ENCODE assay signal across 8 mouse cellular contexts in the genomic region with DNA sequence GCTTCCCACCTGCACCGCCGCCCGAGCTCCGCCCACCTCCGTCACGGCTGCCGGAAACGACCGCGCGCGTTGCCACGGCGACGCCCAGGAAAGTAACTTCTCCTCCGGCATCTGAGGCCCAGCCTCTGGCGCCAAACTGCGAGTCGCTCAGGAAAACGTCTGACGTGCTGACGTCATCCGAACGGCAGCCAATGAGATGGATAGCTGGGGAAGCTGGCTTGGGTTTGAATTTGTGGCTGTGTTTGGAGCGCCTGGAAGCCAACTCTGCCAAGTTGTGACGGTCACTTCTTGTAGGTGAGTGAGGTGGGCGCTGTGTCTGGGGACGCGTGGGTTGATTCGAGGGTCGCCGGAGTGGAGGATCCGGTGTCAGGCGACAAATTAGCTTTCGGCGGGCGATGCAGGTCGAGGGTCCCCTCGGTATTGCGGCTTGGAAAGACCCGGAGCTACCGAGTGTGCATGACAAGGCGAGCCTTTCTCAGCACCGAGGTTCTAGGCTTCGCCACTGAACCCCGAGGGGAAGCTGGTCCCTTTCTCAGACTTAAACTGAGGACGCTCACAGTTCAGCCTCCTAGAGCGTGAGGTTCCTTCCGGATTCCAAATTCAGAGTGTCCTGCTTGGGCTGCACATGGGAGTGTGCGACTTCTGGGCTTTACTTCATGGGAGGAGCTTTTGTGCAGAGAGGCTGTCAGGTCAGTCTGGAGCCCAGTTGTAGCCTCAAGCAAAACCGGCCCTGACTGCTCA. TPM values are rescaled to one million over a fixed set of nuclear protein-coding genes. Genes with fewer than 3 reads are reported as not detected.
DNase-seq lines count a peak whose midpoint lies in the region; ATAC-seq and TF ChIP-seq lines count a peak whose summit lies in the region.

A gene (plus strand): TSS at position 139 of the 741 bp plus-strand sequence.
A gene (minus strand): TSS at position 149 of the 741 bp plus-strand sequence.

- H3K27ac ChIP-seq in heart, embryonic 11.5 days (ENCODE audit: low read depth, low read length) = peak within 1 kb of the TSS; percentile 77; the same call in 1 of the 2 replicates
- peak within 1 kb of the TSS; percentile 87 for H3K27ac ChIP-seq in kidney, embryonic 16.5 days (ENCODE audit: low read length)
- H3K27ac ChIP-seq in liver, adult 2 months (replicated peaks; ENCODE audit: insufficient read depth, low read depth, low read length) = no peak within 1 kb of the TSS

- under 1% methylated on average over 51 of the region's 51 CpGs for WGBS in heart, embryonic 11.5 days (ENCODE audit: insufficient replicate concordance)
- WGBS in kidney, embryonic 16.5 days = under 1% methylated on average over 51 of the region's 51 CpGs
- WGBS in liver, adult 2 months = under 1% methylated on average over 51 of the region's 51 CpGs

- peak within 1 kb of the TSS; percentile 85 for H3K9ac ChIP-seq in heart, embryonic 11.5 days (ENCODE audit: low read depth, low read length)
- H3K9ac ChIP-seq in kidney, embryonic 16.5 days (replicated peaks; ENCODE audit: low read length) = peak within 1 kb of the TSS; percentile 79
- H3K9ac ChIP-seq in liver, adult 2 months (ENCODE audit: low read depth, low read length) = peak within 1 kb of the TSS; percentile 69

- H3K79me2 ChIP-seq in C2C12 (ENCODE audit: control insufficient read depth, insufficient read depth) (peaks cover 51% of the 10 kb centered on the region), myocyte (ENCODE audit: control insufficient read depth, insufficient read depth) (peaks cover 47% of the 10 kb centered on the region)
- no peaks in the 10 kb centered on the region; the same call in 1 of the 2 replicates for H3K79me2 ChIP-seq in liver, adult 2 months (ENCODE audit: control insufficient read depth, insufficient read depth, low read length)

- H3K36me3 ChIP-seq in C2C12 (ENCODE audit: control insufficient read depth, insufficient read depth) = no peaks in the 10 kb centered on the region
- peaks cover 24% of the 10 kb centered on the region for H3K36me3 ChIP-seq in erythroblast, embryonic 14.5 days (ENCODE audit: control insufficient read depth)
- no peaks in the 10 kb centered on the region for H3K36me3 ChIP-seq in heart, embryonic 11.5 days (ENCODE audit: control insufficient read depth, insufficient read depth, low read length)
- H3K36me3 ChIP-seq in kidney, embryonic 16.5 days (ENCODE audit: insufficient read depth, low read length) = no peaks in the 10 kb centered on the region
- no peaks in the 10 kb centered on the region for H3K36me3 ChIP-seq in liver, adult 2 months (ENCODE audit: control insufficient read depth, insufficient read depth, low read length)
- no peaks in the 10 kb centered on the region for H3K36me3 ChIP-seq in myocyte (ENCODE audit: control insufficient read depth, insufficient read depth)
- no peaks in the 10 kb centered on the region for H3K36me3 ChIP-seq in splenic B cell, adult 2 months (ENCODE audit: control insufficient read depth, insufficient read depth, low read length, poor library complexity, severe bottlenecking)

- DNase-seq in brain, embryonic 14.5 days (ENCODE audit: low read depth) = peak; percentile 99
- DNase-seq in liver, adult 2 months (ENCODE audit: extremely low read depth, low read depth, low spot score) = peak; percentile 93
- peak; percentile 97 for DNase-seq in splenic B cell, adult 2 months (ENCODE audit: low read depth, low spot score)

- H3K79me3 ChIP-seq in C2C12 (ENCODE audit: low read depth) = peaks cover 41% of the 10 kb centered on the region

- peak within 1 kb of the TSS; percentile 76 for H3ac ChIP-seq in C2C12 (ENCODE audit: control insufficient read depth, insufficient read length, low read depth)
- peak within 1 kb of the TSS; percentile 91 for H3ac ChIP-seq in myocyte (ENCODE audit: control insufficient read depth, insufficient read length)

- H3K27me3 ChIP-seq in C2C12 (ENCODE audit: control insufficient read depth, insufficient read depth, insufficient read length) (no peaks in the 10 kb centered on the region), myocyte (ENCODE audit: control insufficient read depth, insufficient read depth, insufficient read length) (no peaks in the 10 kb centered on the region)
- H3K27me3 ChIP-seq in erythroblast, embryonic 14.5 days (ENCODE audit: control insufficient read depth) = no peaks in the 10 kb centered on the region
- H3K27me3 ChIP-seq in heart, embryonic 11.5 days (ENCODE audit: control insufficient read depth, insufficient read depth, low read length) = no peaks in the 10 kb centered on the region
- no peaks in the 10 kb centered on the region for H3K27me3 ChIP-seq in kidney, embryonic 16.5 days (ENCODE audit: insufficient read depth, low read length)
- H3K27me3 ChIP-seq in liver, adult 2 months (ENCODE audit: control insufficient read depth, insufficient read depth, low read length) = no peaks in the 10 kb centered on the region
- no peaks in the 10 kb centered on the region for H3K27me3 ChIP-seq in splenic B cell, adult 2 months (ENCODE audit: control insufficient read depth, insufficient read depth, low read length, poor library complexity, severe bottlenecking)

- peak within 1 kb of the TSS; percentile 76 for H3K4me2 ChIP-seq in heart, embryonic 11.5 days
- peak within 1 kb of the TSS; percentile 75 for H3K4me2 ChIP-seq in kidney, embryonic 16.5 days (replicated peaks; ENCODE audit: low read depth, low read length)
- H3K4me2 ChIP-seq in myocyte (ENCODE audit: low read depth) = peak within 1 kb of the TSS; percentile 91

- peak; percentile 47; the same call in 1 of the 2 replicates for TF ChIP-seq POLR2A in brain, embryonic 14.5 days (IDR thresholded peaks at IDR 0.05; ENCODE audit: borderline replicate concordance, extremely low read depth, insufficient read depth, insufficient read length, poor library complexity, severe bottlenecking)
- TF ChIP-seq POLR2A in liver, adult 2 months (IDR thresholded peaks at IDR 0.05; ENCODE audit: extremely low read depth, insufficient read depth, low read length) = no peak
- peak; percentile 57 for TF ChIP-seq POLR2A in myocyte (IDR thresholded peaks at IDR 0.05; ENCODE audit: insufficient read length, low read depth)

- H3K4me3 ChIP-seq in C2C12 (ENCODE audit: insufficient read depth, poor library complexity, severe bottlenecking) (peak within 1 kb of the TSS; percentile 97), myocyte (peak within 1 kb of the TSS; percentile 84)
- H3K4me3 ChIP-seq in erythroblast, embryonic 14.5 days (replicated peaks) = peak within 1 kb of the TSS; percentile 98
- H3K4me3 ChIP-seq in heart, embryonic 11.5 days (ENCODE audit: low read depth, low read length) = peak within 1 kb of the TSS; percentile 84
- peak within 1 kb of the TSS; percentile 86 for H3K4me3 ChIP-seq in kidney, embryonic 16.5 days (ENCODE audit: low read length)
- peak within 1 kb of the TSS; percentile 86 for H3K4me3 ChIP-seq in liver, adult 2 months (ENCODE audit: insufficient read depth, low read depth, low read length)

- peaks cover 63% of the 10 kb centered on the region for H3K4me1 ChIP-seq in erythroblast, embryonic 14.5 days (ENCODE audit: control insufficient read depth)
- 0 out of 2 replicates have a peak, but pooled peaks cover 6% of the 10 kb centered on the region for H3K4me1 ChIP-seq in heart, embryonic 11.5 days (ENCODE audit: control insufficient read depth, insufficient read depth, low read length)
- peaks cover 9% of the 10 kb centered on the region for H3K4me1 ChIP-seq in kidney, embryonic 16.5 days (ENCODE audit: insufficient read depth, low read length)
- H3K4me1 ChIP-seq in liver, adult 2 months (ENCODE audit: control insufficient read depth, insufficient read depth, low read length) = 0 out of 2 replicates have a peak, but pooled peaks cover 3% of the 10 kb centered on the region

- H3K9me3 ChIP-seq in erythroblast, embryonic 14.5 days (ENCODE audit: control insufficient read depth, low read length) = no peaks in the 10 kb centered on the region
- no peaks in the 10 kb centered on the region for H3K9me3 ChIP-seq in heart, embryonic 11.5 days (replicated peaks; ENCODE audit: control insufficient read depth, low read length)
- H3K9me3 ChIP-seq in kidney, embryonic 16.5 days (ENCODE audit: low read length) = no peaks in the 10 kb centered on the region

- no peak for TF ChIP-seq CTCF in C2C12 (IDR thresholded peaks at IDR 0.05; ENCODE audit: control insufficient read depth, insufficient read depth, insufficient read length)
- no peak for TF ChIP-seq CTCF in brain, embryonic 14.5 days (IDR thresholded peaks at IDR 0.05; ENCODE audit: borderline replicate concordance, extremely low read depth, insufficient read depth, insufficient read length)
- no peak for TF ChIP-seq CTCF in liver, adult 2 months (IDR thresholded peaks at IDR 0.05; ENCODE audit: low read depth, low read length)

- ATAC-seq in heart, embryonic 11.5 days (replicated peaks; ENCODE audit: insufficient number of reproducible peaks, low FRiP score, low TSS enrichment) = peak; percentile 98
- ATAC-seq in kidney, embryonic 16.5 days (ENCODE audit: low FRiP score, low TSS enrichment) = peak; percentile 98

TF ChIP-seq in C2C12, 6 proteins besides CTCF, POLR2A, EP300 and RAD21:
- TF ChIP-seq MYOD1 (IDR thresholded peaks at IDR 0.05; ENCODE audit: control insufficient read depth, insufficient read length, low read depth) = no peak
- peak; percentile 54 for TF ChIP-seq MAX (IDR thresholded peaks at IDR 0.05)

TF ChIP-seq in myocyte, 11 proteins besides CTCF, POLR2A, EP300 and RAD21 (continues in another document):
- no peak for TF ChIP-seq MYOG (IDR thresholded peaks at IDR 0.05; ENCODE audit: control insufficient read depth in 1 of 3, insufficient read depth in 1 of 3, insufficient read length in 2 of 3, low read depth in 2 of 3)
- no peak for TF ChIP-seq TCF12 (IDR thresholded peaks at IDR 0.05; ENCODE audit: insufficient read depth, poor library complexity, severe bottlenecking)
- TF ChIP-seq E2F4 (IDR thresholded peaks at IDR 0.05; ENCODE audit: insufficient read depth) = peak; percentile 78

RNA-seq across cellular contexts. Expression of the first gene that starts in this region (rescaled TPM):
- polyA plus RNA-seq in C2C12 (2012; fragmentation: generic; extraction: Trizol) = 2.7 TPM
- 4.2 and 7.3 TPM in 2 replicates for polyA plus RNA-seq in brain, embryonic 14.5 days (2012; rRNA removed)
- 0.23 and 0.39 TPM in 2 replicates for polyA plus RNA-seq in erythroblast, embryonic 14.5 days (2012)
- 15.5 and 15.6 TPM in 2 replicates for polyA plus RNA-seq in heart, embryonic 11.5 days (2014; fragmentation: Nextera tagmentation; extraction: Ambion mirVana)
- 19.9 and 21.7 TPM in 2 replicates for polyA plus RNA-seq in kidney, embryonic 16.5 days (2015; fragmentation: Nextera tagmentation; extraction: Ambion mirVana)
- total RNA-seq in liver, adult 2 months (2014; rRNA removed) = 0.74 and 1.0 TPM in 2 replicates
- polyA plus RNA-seq in liver, adult 2 months (2012; rRNA removed) = 0.05 and 0.09 TPM in 2 replicates
- polyA plus RNA-seq in myocyte (2012; fragmentation: generic; extraction: Trizol) = 1.6 TPM

RNA-seq across cellular contexts. Expression of the second gene that starts in this region (rescaled TPM):
- polyA plus RNA-seq in C2C12 (2012; fragmentation: generic; extraction: Trizol) (4.4 TPM), myocyte (2012; fragmentation: generic; extraction: Trizol) (5.6 TPM)
- 6.3 and 8.7 TPM in 2 replicates for polyA plus RNA-seq in brain, embryonic 14.5 days (2012; rRNA removed)
- polyA plus RNA-seq in erythroblast, embryonic 14.5 days (2012) = 0.12 and 0.17 TPM in 2 replicates
- polyA plus RNA-seq in heart, embryonic 11.5 days (2014; fragmentation: Nextera tagmentation; extraction: Ambion mirVana) = 14.8 and 16.2 TPM in 2 replicates
- 12.2 and 13.2 TPM in 2 replicates for polyA plus RNA-seq in kidney, embryonic 16.5 days (2015; fragmentation: Nextera tagmentation; extraction: Ambion mirVana)
- total RNA-seq in liver, adult 2 months (2014; rRNA removed) = 4.8 and 6.2 TPM in 2 replicates
- 2.9 and 3.6 TPM in 2 replicates for polyA plus RNA-seq in liver, adult 2 months (2012; rRNA removed)
